Mouse (Mus musculus): ENCODE data around the gene Ddx1.

Gene Ddx1

DNA sequence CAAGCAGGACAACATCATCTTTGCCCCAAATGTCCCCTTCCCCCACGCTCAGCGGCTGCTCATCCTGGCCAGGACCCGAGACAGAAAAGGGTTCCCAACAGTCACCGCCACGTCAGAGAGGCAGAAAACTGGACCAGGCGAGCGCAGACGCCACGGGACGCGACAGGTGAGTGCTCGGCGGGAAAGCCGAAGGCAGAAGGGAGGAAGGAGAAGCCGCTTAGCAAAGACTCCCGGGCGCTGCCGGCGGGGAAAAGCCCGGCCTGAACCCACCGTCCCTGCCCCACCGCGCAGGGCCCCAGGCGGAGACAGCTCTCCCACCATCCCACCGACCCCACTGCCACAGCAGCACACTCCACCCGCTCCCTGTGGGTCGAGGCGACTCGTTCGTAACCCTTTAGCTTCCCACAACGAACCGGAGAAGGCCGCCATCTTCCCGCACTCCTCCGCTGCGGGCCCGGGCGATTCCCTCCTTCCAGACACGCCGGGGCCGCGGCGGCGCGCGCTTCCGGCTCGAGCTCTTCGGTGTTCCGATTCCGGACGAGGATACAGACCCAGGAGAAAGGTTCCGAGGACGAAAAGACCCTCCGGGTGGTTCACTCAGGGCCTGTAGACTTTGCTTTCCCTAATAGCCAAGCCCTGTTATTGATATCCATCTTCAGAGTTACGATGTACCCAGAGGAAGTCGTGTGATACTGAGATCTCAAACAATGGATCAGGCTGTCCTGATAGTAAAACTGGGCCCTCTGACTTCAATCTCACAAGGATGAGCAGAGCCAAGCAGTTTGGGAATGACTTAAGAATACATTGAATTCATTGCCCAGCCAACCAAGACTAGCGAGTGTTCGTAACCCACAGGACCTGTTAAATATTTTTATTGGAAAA is at the start of gene Ddx1:
Ddx1 (minus strand) TSS at position 523 of the 882 bp plus-strand sequence.
- DNase-seq (ENCODE audit: low spot score in 2 of 2) = peak; percentile 61 to 81

DNA sequence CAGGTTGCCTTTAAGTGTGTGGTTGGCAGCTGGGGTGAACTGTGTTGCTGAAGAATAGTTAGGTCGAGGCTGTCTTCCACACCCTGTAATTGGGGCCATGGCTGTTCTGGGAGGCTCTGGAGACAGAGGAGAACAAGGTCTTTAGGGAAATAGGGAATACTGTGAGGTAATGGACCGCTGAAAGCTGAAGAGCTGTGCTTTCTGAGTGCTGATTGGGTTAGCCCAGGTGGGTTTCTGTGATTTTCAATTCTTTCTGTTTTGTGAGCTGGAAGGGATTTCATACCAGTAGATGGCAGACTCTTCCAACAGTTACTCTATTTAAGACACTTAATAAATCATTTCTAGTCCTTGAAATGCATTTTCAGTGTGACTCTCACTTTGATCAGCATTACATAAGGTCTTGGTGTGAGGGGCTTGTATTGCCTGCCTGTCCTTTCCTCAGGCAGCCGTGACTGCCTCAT is 44.4 kb upstream of the Ddx1 start:
- DNase-seq (ENCODE audit: low spot score in 2 of 2) = no peak

DNA sequence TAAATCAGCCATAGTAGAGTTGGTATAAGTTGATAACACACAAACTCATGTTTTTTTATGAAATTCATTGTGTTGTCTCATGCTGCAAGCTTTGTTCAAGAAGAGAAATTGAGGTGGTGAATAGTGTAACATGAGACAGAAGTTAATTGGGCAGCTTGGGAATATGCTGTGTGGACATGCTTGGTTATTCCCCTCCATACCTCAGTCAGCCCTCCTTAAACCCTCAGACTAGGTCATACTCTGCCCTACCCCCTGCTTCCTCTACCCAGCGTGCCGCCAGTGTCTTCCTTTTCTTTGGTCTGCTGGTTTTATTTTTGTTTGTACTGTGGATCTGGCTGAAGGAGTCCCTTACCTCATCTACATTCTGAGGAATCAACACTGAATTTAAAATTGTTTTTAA is 42.4 kb upstream of the Ddx1 start:
- DNase-seq (ENCODE audit: low spot score in 2 of 2) = no peak

DNA sequence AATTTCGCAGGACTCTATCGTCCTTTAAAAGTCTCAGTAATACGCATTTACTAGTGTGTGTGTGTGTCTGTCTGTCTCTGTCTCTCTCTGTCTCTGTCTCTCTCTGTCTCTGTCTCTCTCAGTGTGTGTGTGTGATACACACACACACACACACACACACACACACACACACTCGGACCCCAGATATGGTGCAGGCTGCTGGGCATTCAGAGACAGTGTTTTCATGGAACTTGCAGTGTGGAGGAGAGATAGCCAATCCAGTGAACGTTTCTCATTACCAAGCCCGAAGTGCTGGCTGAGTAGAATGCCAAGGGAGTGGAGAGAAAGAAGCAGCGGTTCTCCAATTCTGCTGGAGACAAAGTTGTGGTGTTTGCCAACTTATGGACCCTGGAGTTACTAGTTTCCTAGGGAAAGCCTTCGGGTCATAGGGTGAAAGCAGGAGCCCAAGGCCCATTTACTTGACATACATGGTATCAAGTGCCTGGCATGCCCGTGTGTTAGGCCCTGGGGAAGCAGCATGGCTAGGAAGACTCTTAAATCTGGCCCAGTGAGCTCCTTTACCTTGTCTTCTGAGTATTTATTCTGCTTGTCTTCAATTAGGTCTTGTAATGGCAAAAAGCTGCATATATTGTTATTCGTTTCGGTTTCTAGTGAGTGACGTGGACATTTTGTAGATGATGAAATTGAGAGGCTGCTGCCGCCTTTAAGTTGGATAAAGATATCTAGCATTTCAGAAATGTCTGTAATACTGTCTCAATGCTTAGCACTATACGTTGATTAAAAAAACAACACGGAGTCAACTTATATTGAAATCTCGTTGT is 20.8 kb upstream of the Ddx1 start:
- DNase-seq (ENCODE audit: low spot score in 2 of 2) = no peak

DNA sequence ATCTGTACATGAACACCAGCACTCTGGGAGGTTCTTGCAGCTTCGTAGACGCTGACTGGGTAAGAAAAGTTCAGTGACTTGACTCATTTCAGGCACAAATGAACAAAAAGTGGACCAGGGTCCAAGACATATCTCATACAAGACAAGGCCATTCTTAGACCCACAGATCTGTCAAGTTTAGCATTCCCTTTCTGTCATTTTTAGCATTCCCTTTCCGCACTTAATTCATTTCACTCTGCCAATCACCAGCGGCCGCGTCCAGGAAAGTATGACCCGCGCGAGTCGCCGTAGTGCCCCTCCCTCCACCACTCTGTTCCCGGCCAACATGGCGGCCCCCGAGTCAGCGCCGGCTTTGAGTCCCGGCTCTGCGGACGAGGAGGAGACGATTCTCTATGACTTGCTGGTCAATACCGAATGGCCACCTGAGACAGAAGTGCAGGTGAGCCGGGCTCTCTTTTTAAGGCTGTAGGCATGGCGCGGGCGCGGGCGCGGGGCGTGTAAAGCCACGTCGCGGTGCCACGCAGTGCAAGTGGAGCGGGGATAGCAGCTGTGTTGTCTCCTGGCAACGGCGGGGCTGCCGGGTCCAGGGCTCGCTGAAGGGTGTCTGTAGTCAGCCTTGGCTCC is 19.9 kb upstream of the Ddx1 start, which contains the start of gene Nbas:
Nbas (plus strand) TSS at position 308 of the 624 bp plus-strand sequence.
- peak; percentile 68 to 83 for DNase-seq (ENCODE audit: low spot score in 2 of 2)

DNA sequence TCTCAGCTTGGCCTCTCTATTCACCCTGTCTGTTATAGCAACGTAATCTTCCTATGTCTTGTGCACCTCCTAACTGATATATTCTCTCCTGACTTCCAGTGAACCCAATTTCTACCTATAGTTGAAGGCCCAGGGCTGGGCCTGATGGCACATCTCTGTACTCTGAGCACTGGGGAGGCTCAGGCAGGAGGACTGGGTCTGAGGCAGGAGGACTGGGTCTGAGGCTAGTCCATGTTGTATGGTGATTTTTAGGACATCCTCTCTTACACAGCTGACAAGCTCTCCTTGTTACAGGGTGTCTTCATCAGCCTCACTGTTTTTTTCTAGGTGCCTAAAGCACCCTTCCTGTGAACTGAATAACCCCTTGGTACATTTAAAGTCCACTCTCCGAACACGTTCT is 19.4 kb upstream of the Ddx1 start:
- DNase-seq (ENCODE audit: low spot score in 2 of 2) = no peak

DNA sequence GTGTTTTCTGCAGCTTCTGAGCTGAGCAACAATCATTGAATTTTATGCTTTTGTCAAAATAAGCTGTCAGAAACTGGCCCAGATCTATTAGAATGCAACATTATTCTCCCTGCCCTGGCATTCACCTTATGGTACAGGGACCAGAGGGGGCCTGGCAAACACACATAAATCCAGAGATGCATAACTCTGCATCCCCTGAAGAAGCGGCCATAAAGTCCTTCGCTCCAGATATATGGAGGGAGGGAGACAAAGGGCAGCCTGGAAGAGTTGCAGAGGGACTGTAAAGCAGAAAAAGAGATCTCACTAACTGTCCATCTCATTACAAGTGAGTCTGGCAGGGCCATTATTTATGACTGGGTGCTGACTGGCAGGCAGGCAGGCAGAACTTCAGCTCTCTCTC is 6.7 kb upstream of the Ddx1 start:
- no peak for DNase-seq (ENCODE audit: low spot score in 2 of 2)

DNA sequence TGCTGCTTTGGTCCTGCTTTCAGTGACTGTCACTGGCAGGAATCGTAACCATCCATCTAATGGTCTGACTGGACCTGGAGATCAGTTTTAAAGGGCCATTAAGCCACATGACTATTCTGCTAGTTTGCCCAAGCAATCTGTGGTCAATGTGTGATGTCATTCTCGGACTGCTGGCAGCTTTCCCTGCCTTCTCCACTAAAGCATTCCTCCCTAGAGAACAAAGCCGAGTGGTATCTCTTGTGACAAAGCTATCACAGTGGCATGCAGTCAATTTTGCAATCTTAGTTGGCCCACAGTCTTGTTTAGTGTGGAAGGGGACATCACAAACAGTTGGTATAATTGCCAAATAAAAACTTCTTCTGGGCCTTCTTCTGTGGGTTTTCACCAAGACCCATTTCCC is 6.1 kb upstream of the Ddx1 start:
- no peak for DNase-seq (ENCODE audit: low spot score in 2 of 2)

DNA sequence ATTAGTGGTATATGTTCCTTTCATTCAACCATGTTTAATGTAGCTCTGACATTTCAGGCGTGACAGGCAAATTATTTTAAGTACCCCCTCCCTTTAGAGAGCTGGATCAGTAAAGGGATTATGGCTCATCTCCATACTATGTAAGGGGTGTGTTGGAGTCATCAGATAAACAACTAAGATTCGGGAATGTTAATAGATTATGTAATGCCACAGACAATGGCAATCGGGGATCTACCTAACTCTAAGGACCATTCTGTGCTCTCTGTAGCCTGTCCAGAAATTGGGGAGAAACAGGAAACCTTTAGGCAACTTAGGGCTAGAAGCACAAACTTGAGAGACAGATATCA is 533 bp upstream of the Ddx1 start:
- no peak for DNase-seq (ENCODE audit: low spot score in 2 of 2)

DNA sequence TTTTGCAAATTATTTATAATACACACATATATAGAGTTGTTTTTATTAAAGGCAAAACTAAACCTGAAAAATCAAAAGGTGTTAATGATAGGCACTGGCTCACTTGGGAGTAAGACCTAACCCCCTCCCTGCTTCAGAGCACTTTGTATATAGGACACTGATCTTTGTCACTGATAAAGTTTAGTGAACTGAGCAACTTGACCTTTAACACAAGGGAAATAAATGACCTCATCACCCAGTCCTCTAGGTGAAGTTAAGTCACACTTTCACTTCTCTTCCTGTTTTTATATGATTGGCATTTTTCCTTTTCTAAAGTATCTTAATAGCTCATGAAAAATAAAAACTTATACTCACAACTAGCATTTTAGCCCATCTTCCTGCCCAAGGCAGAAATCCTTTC is 6.6 kb downstream of the Ddx1 start:
- DNase-seq (ENCODE audit: low spot score in 2 of 2) = no peak

DNA sequence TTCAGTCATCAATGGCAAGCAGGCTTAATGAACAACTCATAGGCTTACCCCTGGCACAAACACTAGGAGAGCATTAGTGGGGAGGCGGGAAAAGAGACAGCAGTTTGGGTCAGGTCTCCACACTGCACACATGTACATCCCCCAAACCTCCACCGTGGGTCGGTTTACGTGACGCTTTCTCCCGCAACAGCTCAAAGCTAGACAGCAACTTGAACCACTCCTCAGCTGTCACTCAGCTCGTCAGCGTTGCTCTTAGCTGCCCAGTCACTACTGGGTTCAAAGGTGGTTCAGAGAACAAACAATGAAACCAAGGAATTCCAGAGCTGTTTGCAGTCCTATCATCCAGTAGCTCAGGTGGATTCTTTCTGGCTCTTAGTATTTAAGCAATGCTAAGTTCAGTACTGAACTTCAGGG is 30.9 kb downstream of the Ddx1 start:
- DNase-seq (ENCODE audit: low spot score in 2 of 2) = no peak

DNA sequence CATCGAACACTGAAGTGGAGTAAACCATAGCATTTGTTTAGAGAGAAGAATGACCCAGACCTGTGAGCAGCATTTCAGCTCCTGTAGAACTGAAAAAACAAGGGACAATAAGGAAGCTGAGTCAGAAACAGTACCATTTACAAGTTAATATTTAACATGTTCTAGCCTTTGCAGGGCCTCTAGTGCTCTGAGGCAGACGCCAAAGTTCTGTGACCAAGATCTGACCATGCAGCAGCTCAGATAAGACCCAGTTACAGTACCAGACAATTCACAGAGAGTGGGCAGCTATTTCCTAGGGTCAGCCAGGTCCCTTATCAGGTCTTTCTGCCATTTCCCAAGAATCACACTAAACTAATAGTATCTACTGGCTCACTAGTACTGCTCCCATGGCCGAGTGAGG is 31.4 kb downstream of the Ddx1 start:
- no peak for DNase-seq (ENCODE audit: low spot score in 2 of 2)

DNA sequence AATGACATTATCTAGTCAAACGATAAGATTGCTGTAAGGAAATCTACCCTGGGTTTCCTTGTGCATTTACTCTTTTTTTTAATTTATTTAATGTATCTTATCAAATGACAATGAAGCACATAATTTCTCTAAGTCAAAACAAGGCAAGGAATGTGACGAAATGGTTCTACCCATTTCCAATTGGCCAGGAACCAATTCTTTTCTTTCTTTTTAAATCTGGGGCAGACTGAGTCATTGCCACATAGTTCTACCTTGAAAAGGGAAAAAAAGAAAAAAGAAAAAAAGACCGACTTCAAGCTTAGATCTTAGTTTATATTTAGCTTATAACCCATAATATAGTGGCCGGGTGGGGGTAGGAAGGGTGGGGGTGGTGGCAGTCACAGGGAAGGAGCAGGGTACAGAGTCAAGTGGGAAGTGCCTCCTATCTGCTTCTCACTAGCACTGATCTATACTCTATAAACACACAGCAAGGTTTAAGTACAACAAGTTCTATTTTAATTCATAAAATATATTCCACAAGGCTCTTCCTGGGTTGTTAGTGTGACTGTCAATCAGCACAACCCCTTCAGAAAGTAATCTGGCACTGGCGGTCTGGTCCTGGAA is 32.4 kb downstream of the Ddx1 start:
- DNase-seq (ENCODE audit: low spot score in 2 of 2) = no peak

DNA sequence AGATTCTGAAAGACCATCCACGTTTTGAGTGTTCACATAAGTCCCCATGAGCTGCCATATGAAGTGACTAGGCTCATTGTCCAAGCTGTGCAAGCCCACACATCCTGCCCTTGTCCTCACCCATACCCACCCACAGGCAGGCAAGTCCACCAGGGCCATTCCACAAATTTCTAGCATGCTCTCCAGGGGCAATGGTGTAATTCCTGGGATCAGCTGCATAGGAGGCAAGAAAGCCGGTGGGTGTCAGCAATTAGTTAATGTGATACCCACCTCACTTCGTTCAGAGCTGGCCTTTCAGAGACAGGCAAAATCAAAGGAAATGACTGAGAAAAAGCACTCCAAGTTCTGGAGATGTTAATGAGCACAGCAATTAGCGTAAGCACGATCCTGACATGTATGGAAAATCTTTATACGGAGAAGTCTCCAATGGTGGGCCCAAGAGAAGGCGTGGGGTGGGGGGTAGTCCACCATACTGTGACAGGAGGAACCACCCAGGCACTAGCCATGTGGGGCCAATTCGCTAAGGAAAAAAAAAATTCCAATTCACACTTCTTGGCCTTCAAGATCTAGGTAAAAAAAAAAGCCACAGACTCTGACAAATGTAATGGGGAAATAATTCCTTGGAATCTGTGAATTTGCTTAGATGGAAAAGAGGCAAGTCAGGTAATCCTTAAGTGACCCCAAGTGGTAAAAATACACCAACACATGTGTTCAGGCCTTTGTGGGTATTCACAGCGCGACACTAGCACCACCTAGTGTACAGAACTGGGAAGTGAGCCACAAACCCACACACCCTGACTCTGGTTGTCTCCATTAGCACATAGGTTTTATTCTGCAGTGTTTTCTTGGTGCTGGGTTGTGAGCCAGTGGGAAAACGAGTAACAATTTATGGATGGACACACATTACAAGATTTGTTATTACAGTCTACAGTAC is 34.4 kb downstream of the Ddx1 start:
- DNase-seq (ENCODE audit: low spot score in 2 of 2) = peak; percentile 81 to 90

DNA sequence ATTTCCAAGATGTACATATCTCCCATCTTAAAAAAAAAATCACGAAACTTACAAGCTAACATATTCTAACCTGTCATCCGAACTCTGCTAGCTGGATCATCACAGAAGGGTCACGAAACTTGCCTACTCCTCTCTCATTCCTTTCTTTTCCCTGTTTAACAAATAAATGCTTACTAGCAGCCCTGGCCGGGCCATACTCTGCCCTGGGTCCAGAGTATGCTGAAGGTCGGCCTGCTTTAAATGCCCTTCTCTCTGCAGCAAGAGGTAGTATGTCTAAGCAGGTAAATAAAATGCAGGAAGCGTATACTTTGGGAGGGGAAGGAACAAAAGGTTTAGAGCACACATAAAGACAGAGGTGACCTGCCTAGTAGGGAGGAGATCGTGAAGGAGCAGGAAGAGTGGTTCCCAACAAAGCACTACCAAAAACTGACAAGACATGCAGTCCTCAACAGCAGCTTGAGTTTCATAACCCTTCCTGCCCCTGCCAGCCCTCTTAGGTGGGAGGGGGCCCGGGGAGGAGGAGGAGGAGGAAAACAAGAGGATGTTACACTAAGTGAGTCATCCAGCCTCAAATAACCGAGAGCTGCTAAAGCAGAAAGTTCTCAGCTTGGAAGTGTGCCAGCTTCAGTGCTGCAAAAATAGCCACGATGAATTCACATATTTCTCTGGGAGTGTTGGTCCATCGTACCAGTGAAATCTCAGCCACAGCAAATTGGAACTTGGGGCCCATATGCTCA is 37.1 kb downstream of the Ddx1 start:
- peak; percentile 62 to 77 for DNase-seq (ENCODE audit: low spot score in 2 of 2)

DNA sequence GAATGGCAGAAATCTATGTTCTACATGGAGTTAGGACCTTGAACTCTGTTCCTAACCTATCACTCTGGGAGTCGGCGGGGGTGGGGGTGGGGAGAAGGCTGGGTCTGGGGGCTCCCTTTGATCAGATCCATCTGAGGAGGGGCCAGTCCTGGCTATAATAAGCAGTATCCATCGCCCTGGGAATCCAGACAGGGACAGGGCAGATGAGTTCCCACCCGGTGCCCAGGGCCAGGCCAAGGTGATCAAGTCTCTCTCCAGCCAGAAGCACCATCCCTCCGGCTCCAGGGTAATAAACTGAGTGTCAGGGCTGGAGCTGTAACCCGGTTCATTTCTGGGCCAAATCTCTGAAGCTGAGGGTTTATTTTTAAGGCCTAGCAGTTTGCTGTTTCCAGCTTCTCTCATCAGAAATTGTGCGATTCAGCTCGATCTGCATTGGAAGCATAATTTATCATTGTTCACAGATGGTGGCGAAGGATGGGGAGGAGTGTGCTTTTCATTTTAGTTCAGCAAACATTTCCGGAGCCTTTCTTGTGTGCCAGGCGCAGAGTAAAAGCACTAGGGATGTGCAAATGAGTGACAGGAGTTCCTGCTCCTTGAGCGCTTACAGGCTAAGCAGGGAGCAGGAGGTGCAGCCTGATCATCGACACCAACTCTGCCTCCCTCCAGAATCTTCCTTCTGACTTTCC is 39.2 kb downstream of the Ddx1 start:
- DNase-seq (ENCODE audit: low spot score in 2 of 2) = peak in 1 of 2 experiments; percentile 36

DNA sequence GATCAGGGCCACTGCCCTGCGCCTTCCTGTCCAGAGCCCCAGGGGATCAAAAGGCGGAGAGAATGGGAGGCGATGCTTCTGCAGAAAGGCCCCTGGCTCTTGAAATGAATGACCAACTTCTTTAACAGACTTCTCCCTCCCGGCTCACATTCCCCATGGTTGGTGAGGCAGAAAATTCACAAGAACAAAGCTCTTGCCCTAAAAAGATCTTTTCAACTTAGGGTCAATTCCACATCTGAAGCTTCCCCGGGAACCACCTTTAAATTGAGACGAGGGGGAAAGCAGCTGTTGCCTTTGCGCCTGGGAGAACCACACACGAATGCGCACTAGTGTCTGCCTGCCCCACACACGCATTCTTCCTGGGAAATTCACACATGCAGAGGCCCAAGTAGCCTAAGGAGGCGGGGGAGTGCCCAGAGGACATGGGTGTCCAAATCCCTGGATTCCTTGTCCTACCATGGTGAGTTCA is 40.0 kb downstream of the Ddx1 start:
- DNase-seq (ENCODE audit: low spot score in 2 of 2) = no peak

DNA sequence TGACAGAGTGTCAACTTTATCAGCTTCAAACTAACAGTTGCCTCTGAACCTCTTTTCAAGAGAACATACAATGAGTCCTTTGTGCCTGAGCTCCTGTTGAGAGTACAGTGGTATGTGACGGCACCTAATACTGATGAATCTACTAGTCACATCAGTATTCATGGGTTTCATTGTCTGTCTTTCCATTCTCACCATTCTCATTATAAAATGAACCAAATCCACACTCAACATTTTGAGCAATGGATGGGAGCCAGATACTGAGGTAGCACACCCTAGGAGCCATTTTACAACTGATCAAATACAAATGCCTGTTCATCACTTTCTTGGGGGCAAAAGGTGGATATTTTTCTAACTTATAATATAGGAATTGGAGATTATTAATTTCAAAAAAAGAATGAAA is 40.5 kb downstream of the Ddx1 start:
- DNase-seq (ENCODE audit: low spot score in 2 of 2) = no peak

DNA sequence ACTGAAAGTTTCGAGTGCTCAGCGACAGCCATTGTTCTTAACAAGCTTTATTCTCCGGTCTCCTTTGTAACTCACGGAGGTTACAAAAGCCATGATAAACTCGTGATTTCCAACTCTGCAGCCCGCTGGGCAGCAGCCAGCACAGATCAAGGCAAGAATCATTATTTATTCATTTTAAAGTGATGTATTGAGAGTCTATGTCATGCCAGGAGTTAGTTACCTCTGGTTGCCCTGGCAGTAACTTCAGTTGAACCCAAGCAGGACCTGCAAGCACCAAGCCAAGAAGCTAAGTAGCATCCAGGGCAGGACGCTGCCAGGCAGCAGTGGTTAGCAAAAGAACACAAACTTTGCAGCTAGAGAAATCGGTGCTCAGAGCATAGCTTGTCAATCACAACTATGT is 41.9 kb downstream of the Ddx1 start:
- no peak for DNase-seq (ENCODE audit: low spot score in 2 of 2)
